Mouse (Mus musculus) cortical plate, adult 2 months (tissue): ENCODE data around the gene Dlg3. TPM values are rescaled to one million over a fixed set of nuclear protein-coding genes. Genes with fewer than 3 reads are reported as not detected.

Experiments
- H3K27ac ChIP-seq: fragments of 200-500 bp; 2 replicates; pipeline ENCODE4 v1.5.1; 2012; ENCODE audit warnings: low read length, control low read depth, inconsistent platforms; ENCODE audit not compliant: insufficient read depth
- H3K4me1 ChIP-seq: fragments of 200-500 bp; 2 replicates; pipeline ENCODE4 v1.6.1; 2011; ENCODE audit warnings: low read length; ENCODE audit not compliant: control insufficient read depth, insufficient read depth
- H3K4me3 ChIP-seq: fragments of 200-500 bp; 2 replicates; pipeline ENCODE4 v1.5.1; 2011; ENCODE audit warnings: mild to moderate bottlenecking, low read length, control low read depth; ENCODE audit not compliant: insufficient read depth
- CTCF ChIP-seq: fragments of 200-500 bp; IDR thresholded peaks from 2 replicates; pipeline ENCODE4 v1.5.1; 2011; ENCODE audit warnings: mild to moderate bottlenecking, control low read depth, low read length; ENCODE audit not compliant: insufficient read depth; ENCODE audit errors: extremely low read depth
- POLR2A ChIP-seq: fragments of 200-500 bp; IDR thresholded peaks from 2 replicates; pipeline ENCODE4 v1.6.1; 2011; ENCODE audit warnings: mild to moderate bottlenecking, low read length, control low read depth; ENCODE audit not compliant: insufficient read depth; ENCODE audit errors: extremely low read depth
- polyA plus RNA-seq: library from polyadenylated mRNA; depleted of rRNA; stranded (reverse); fragments of >200 nt; gene quantifications from 2 replicates; pipeline ENCODE4 v1.2.3, GENCODE M21; 2012; rRNA removed

The Dlg3 gene
- polyA plus RNA-seq: 86.4 and 94.7 TPM in 2 replicates

GRCm38 (mm10) chrX:100767181-100767884 lies at the start of gene Dlg3:
TSS of gene Dlg3 (plus strand) at chrX:100767722.
- H3K4me3 ChIP-seq: peak within 1 kb of the TSS; percentile 99
- H3K4me1 ChIP-seq: no peaks in the 10 kb centered on the region; the same call in 1 of the 2 replicates
- H3K27ac ChIP-seq: peak within 1 kb of the TSS; percentile 87
- TF ChIP-seq CTCF: no peak
- TF ChIP-seq POLR2A: peak; percentile 95

GRCm38 (mm10) chrX:100728947-100729346 lies 38.6 kb upstream of the Dlg3 start:
- no peak overlapping the region for H3K27ac ChIP-seq
- H3K4me3 ChIP-seq: no peak overlapping the region
- H3K4me1 ChIP-seq: no peaks in the 10 kb centered on the region
- no peak for TF ChIP-seq CTCF
- no peak for TF ChIP-seq POLR2A

GRCm38 (mm10) chrX:100729665-100730188 lies 37.8 kb upstream of the Dlg3 start, which contains the start of gene Gdpd2:
TSS of gene Gdpd2 (plus strand) at chrX:100729873.
- H3K27ac ChIP-seq: no peak within 1 kb of the TSS
- TF ChIP-seq CTCF: 0 out of 2 replicates have a peak, but pooled peaks have one; percentile 14
- TF ChIP-seq POLR2A: no peak
- H3K4me1 ChIP-seq: no peaks in the 10 kb centered on the region
- no peak within 1 kb of the TSS for H3K4me3 ChIP-seq

GRCm38 (mm10) chrX:100730266-100730665 lies 37.3 kb upstream of the Dlg3 start:
- H3K4me3 ChIP-seq: no peak overlapping the region
- no peaks in the 10 kb centered on the region for H3K4me1 ChIP-seq
- no peak overlapping the region for H3K27ac ChIP-seq
- TF ChIP-seq POLR2A: no peak
- TF ChIP-seq CTCF: no peak

GRCm38 (mm10) chrX:100734359-100734758 lies 33.2 kb upstream of the Dlg3 start:
- Histone ChIP-seq H3K4me3 (no peak overlapping the region), H3K4me1 (no peaks in the 10 kb centered on the region; the same call in 1 of the 2 replicates), H3K27ac (no peak overlapping the region)
- TF ChIP-seq CTCF: no peak
- no peak for TF ChIP-seq POLR2A

GRCm38 (mm10) chrX:100738918-100739317 lies 28.6 kb upstream of the Dlg3 start:
- no peak overlapping the region; the same call in 1 of the 2 replicates for H3K27ac ChIP-seq
- H3K4me3 ChIP-seq: peak overlapping the region; percentile 54

GRCm38 (mm10) chrX:100739443-100739842 lies 28.1 kb upstream of the Dlg3 start:
- Histone ChIP-seq H3K4me3 (peak overlapping the region; percentile 54), H3K4me1 (no peaks in the 10 kb centered on the region; the same call in 1 of the 2 replicates), H3K27ac (no peak overlapping the region; the same call in 1 of the 2 replicates)
- TF ChIP-seq CTCF (no peak), POLR2A (peak; percentile 34; the same call in 1 of the 2 replicates)

More at GRCm38 (mm10) chrX:100738918-100739317, 28.6 kb upstream of the Dlg3 start:
- H3K4me1 ChIP-seq: no peaks in the 10 kb centered on the region; the same call in 1 of the 2 replicates
- TF ChIP-seq CTCF (peak; percentile 56), POLR2A (no peak)

GRCm38 (mm10) chrX:100740785-100741184 lies 26.7 kb upstream of the Dlg3 start:
- Histone ChIP-seq H3K4me3 (no peak overlapping the region), H3K4me1 (no peaks in the 10 kb centered on the region; the same call in 1 of the 2 replicates), H3K27ac (no peak overlapping the region)
- TF ChIP-seq CTCF (no peak), POLR2A (no peak)

GRCm38 (mm10) chrX:100741940-100742339 lies 25.6 kb upstream of the Dlg3 start:
- TF ChIP-seq POLR2A (no peak), CTCF (peak; percentile 37; the same call in 1 of the 2 replicates)
- no peak overlapping the region for H3K4me3 ChIP-seq
- no peaks in the 10 kb centered on the region; the same call in 1 of the 2 replicates for H3K4me1 ChIP-seq
- no peak overlapping the region for H3K27ac ChIP-seq
